Mouse (Mus musculus) CD4-positive naive resting alpha-beta T cell, adult 57 days (primary cell): ENCODE data around the gene Xrcc6. TPM values are rescaled to one million over a fixed set of nuclear protein-coding genes. Genes with fewer than 3 reads are reported as not detected.

ENCODE experiments used
- total RNA-seq: library from RNA; stranded (reverse); gene quantifications from one replicate; pipeline ENCODE4 v1.2.4, GENCODE M21; 2023

Gene Xrcc6
- 35.7 TPM for total RNA-seq

DNA sequence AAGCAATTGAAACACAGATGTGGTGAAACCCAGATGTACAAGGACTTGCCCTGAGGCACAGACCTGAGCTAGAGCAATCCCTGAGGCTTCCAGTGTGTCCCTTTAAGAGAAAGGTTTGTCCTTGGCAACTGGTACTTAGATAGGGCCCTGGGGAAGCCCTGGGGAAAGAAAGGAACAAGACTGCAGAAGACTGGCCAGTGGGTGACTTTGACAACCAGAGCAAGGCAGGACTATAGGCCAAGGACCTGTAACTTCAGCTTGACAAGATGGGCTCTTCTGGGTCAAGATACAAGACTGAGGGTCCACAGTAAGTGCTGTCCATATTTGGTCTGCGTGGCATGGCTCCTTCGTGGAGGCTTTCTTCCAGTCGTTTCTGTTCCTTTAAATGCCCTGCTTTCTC, at the start of gene Xrcc6:
Gene Xrcc6, plus strand, starts transcription at position 190 of the 400 bp plus-strand sequence.

DNA sequence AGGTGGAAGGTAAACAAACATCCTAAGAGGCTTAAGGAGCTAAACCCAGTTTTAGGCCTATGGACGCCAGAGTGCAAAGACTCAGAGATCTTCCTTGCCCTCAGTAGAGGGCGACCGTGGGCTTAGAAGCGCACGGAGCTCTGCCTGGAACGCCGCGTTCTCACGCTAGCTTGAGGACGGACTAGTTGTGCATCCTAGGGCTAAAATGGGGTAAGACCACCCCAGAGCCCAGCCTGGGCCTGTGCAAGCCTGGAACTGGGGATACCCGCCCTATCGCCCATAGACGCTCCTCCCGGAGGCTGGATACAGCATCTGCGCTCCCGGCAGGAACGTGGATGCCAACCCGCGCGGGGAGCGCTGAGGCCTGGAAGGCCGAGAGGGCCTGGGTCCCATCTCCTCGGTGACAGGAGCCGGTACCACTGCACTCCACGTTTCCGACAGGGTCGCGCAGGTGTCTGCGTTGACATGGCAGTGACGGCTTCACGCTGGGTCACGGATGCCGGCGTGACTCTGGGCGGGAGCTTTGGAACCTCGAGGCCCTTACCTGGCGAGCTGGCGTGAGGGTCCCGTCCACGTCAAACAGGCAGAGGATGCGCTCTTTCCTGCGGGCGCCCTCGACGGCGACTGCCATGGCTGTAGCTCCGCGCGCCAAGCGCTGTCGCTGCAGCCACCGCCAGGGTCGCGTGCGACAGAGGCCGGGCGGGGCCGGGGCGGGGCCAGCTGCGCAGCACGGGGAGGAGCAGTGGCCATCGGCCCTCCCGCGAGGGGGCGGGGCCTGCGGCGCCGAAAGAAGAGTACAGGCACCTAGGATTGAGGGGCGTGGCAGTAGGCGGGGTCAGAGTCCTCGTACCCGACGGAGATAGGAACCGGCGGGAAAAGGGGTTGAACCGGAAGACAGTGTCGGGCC, 27.2 kb upstream of the Xrcc6 start, which contains the start of gene Pmm1:
Gene Pmm1, minus strand, starts transcription at position 760 of the 907 bp plus-strand sequence.

DNA sequence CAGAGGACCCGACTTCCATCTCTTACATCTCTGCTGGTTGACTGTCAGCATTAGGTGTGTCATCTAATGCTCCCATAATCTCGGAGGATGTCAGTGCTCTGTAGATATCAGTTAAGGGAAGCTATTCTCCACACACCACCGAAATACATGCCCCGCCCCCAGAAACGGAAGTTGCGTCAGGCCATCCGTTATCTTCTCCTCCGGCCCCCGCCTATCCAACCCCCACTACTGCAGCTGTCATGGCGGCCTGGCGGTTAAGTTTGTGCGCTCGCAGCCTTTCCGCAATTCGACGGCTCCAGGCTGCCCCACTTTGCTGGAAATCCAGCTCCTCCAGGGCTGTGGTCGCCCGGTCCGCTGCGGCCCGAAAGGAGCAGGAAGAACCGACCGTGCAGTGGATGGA, 7.3 kb upstream of the Xrcc6 start, which contains the start of gene 1700029P11Rik:
Gene 1700029P11Rik, plus strand, starts transcription at position 220 of the 400 bp plus-strand sequence.

DNA sequence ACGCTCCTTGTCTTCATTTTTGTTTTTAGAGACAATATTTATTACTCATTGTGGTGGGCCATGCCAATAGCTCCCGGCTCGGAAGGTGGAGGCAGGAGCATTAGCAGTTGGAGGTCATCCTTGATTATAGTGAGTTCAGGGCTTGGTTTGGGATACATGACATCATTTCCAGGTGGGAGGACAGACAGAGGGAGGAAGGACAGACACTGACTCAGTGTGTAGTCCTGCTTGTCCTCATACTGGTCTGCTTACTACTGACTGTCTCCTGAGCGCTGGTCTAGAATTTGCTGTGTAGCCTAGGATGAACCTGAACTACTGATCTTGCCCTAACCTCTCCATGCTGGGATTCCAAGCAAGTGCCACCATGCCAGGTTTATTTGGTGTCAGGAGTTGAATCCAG, 46.1 kb downstream of the Xrcc6 start, which contains the start of gene Desi1:
Gene Desi1, minus strand, starts transcription at position 101 of the 400 bp plus-strand sequence.

DNA sequence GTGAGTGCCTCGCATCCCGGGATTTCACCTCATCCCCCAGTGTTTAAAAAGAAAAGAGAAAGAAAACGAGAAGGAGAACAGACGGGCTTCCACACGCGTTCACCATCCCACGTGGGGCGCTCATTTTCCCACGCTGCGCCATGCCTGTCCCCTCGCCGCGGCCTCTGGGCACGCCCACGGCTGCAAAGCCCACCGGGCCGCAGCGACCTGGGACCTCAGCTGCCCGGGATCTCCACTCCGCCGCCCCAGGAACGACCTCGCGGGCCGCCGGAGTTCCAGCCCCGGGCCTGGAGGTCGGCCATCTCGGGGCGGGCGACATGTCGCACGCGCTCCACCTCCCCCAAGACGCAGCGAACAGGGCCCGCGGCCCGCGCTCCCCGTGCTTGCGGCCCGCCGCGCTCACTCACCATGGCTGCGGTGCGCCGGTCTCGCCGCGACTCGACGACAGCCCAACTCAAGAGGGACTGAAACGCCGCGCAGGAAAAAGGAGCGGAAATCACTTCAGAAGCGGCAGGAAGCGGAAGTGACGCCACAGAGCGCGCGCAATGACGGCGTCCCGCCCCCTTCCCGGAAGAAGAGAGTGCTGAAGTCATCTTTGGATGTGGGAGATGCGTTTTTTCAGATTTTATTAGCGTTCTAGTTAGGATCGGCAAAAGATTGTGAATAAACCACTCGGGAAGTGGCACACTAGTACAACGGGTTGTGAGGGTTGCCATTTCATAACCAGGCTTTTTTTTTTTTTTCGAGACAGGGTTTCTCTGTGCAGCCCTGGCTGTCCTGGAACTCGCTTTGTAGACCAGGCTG, 59.6 kb downstream of the Xrcc6 start, which contains the start of gene Snu13:
Gene Snu13, minus strand, starts transcription at position 519 of the 804 bp plus-strand sequence.

DNA sequence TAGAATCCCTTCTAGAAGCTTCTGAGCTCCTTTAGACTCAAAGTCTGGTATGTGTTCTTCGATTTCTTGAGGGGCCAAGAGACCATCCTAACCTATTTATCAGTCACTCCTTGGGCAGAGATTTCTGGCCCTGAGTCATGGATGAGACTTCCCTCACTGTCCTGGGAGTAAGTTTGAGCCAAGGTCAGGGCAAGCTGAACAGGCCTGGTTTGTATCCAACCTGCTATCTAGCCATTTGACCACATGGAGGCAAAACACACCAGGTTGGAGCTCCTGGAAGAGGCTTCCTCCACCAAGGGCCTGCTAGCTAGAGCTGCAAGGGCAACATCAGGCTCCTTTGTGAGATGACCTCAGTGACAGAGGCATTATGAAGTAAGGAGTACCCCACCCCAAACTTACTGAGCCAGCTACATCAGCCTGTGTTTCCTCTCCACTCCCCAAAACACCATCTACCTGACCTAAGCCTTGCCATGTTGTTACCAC, 71.1 kb downstream of the Xrcc6 start, which contains the start of gene 4930407I10Rik:
Gene 4930407I10Rik, plus strand, starts transcription at position 433 of the 483 bp plus-strand sequence.

DNA sequence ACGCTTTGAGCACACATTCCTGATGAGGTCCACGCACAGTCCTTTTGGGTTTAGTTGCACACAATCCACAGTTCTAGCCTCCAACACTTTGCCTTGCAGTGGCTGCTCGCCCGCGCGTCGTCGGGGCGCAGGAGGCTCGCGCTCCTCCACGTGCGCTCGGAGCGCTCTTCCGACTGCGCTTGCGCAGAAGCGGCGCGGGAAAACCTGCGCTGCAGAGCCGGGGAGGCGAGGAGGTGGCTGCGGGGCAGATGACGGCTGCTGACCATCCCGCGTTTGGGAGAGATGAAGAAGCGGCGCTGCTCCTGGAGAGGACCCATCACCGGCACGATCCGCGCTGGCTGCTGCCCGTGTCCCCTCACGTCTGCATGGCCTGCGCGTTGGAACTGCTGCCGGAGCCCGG, 82.3 kb downstream of the Xrcc6 start, which contains the start of gene Mei1:
Gene Mei1, plus strand, starts transcription at position 99 of the 400 bp plus-strand sequence.

Other genes with a start within 250 kb of the Xrcc6 start
- gene Zc3h7b, start 242.8 kb upstream of the Xrcc6 start, total RNA-seq, result 18.7 TPM
- 74.5 TPM for gene Rangap1, start 242.3 kb upstream of the Xrcc6 start, total RNA-seq
- 22.0 TPM for gene Tef, start 185.4 kb upstream of the Xrcc6 start, total RNA-seq
- 97.9 TPM for gene Tob2, start 129.0 kb upstream of the Xrcc6 start, total RNA-seq
- gene Phf5a, start 115.9 kb upstream of the Xrcc6 start, total RNA-seq, result 69.0 TPM
- gene Aco2, start 115.5 kb upstream of the Xrcc6 start, total RNA-seq, result 134 TPM
- gene Polr3h, start 61.6 kb upstream of the Xrcc6 start, total RNA-seq, result 12.4 TPM
- gene Csdc2, start 51.1 kb upstream of the Xrcc6 start, total RNA-seq, result not detected
- gene Pmm1, start 26.9 kb upstream of the Xrcc6 start, total RNA-seq, result 19.6 TPM
- not detected for gene 1700029P11Rik, start 7.3 kb upstream of the Xrcc6 start, total RNA-seq
- 23.9 TPM for gene Desi1, start 46.0 kb downstream of the Xrcc6 start, total RNA-seq
- 93.2 TPM for gene Snu13, start 59.8 kb downstream of the Xrcc6 start, total RNA-seq
- not detected for gene 4930407I10Rik, start 71.3 kb downstream of the Xrcc6 start, total RNA-seq
- gene Mei1, start 82.2 kb downstream of the Xrcc6 start, total RNA-seq, result not detected
- 36.7 TPM for gene Ccdc134, start 140.1 kb downstream of the Xrcc6 start, total RNA-seq
- gene Srebf2, start 159.3 kb downstream of the Xrcc6 start, total RNA-seq, result 211 TPM
- not detected for gene Shisa8, start 225.0 kb downstream of the Xrcc6 start, total RNA-seq
- 9.7 TPM for gene Tnfrsf13c, start 236.5 kb downstream of the Xrcc6 start, total RNA-seq